Mouse (Mus musculus): ENCODE data around the gene Ttyh3.

DNA sequence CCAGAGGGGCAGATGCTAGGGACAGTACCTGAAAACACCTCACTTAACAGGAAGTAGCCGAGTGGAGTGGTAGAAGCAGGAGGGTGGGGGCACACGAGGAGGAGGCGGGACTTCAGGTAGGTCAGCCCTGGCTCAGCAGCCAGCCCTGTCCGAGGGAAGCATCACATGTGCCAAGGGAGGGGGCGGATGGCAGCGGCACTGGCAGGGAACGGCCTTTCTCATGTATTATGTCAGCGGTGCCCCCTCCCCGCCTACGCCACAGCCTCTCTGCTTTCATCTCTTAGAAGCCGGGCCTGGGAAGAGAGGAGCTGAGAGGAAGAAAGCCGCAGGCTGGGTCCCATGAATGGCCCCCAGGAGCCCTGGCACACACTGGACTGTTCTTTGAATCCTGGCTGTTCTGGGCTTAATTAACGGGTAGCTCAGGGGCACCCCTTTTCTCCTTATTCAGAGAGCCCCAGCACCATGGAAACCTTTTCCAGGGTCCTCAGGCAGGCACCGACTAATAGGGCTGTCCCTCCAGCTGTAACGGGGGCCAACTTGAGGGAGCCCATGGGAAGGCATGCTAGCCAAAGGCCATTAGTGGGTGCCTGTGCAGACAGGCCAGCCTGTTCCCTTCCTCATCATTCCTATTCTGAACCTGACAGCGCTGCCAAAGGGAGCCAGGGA, 10.9 kb upstream of the Ttyh3 start:
- TF ChIP-seq CTCF (IDR thresholded peaks at IDR 0.05; ENCODE audit: low read depth): no peak
- no peak for TF ChIP-seq EP300 (optimal IDR thresholded peaks at IDR 0.05)

All from stomach, postnatal 0 days (tissue).